Mouse (Mus musculus): ENCODE results near the gene Fbln5. TPM values are rescaled to one million over a fixed set of nuclear protein-coding genes. Genes with fewer than 3 reads are reported as not detected.

Fbln5 gene
- polyA plus RNA-seq, 1 experiment = 44.9 TPM

GRCm38 (mm10) chr12:101758698-101759097 lies 60.2 kb downstream of the Fbln5 start:
- Histone ChIP-seq H3K27me3 (ENCODE audit: control insufficient read depth, insufficient read depth, insufficient read length) (no peaks in the 10 kb centered on the region), H3K4me3 (no peak overlapping the region), H3K79me2 (ENCODE audit: control insufficient read depth, insufficient read depth) (no peaks in the 10 kb centered on the region), H3K36me3 (ENCODE audit: control insufficient read depth, insufficient read depth) (no peaks in the 10 kb centered on the region), H3K4me2 (ENCODE audit: low read depth) (no peak overlapping the region), H3ac (ENCODE audit: control insufficient read depth, insufficient read length) (no peak overlapping the region)
- no peak for TF ChIP-seq POLR2A (IDR thresholded peaks at IDR 0.05; ENCODE audit: insufficient read length, low read depth)
- no peak for TF ChIP-seq USF1 (IDR thresholded peaks at IDR 0.05; ENCODE audit: low read depth)
- no peak for TF ChIP-seq TCF3 (IDR thresholded peaks at IDR 0.05; ENCODE audit: insufficient read length, low read depth)
- TF ChIP-seq SRF (IDR thresholded peaks at IDR 0.05; ENCODE audit: control insufficient read depth, insufficient read length, low read depth) = no peak
- no peak for TF ChIP-seq REST (IDR thresholded peaks at IDR 0.05; ENCODE audit: insufficient read depth, insufficient read length)
- no peak for TF ChIP-seq MYOD1 (IDR thresholded peaks at IDR 0.05; ENCODE audit: control insufficient read depth in 1 of 3, insufficient read length in 2 of 3, low read depth in 2 of 3)
- TF ChIP-seq MYOG (IDR thresholded peaks at IDR 0.05; ENCODE audit: control insufficient read depth in 1 of 3, insufficient read depth in 1 of 3, insufficient read length in 2 of 3, low read depth in 2 of 3) = no peak
- TF ChIP-seq CEBPB (IDR thresholded peaks at IDR 0.05; ENCODE audit: insufficient read depth, poor library complexity, severe bottlenecking) = no peak
- no peak for TF ChIP-seq MAX (IDR thresholded peaks at IDR 0.05; ENCODE audit: low read depth)
- no peak for TF ChIP-seq POLR2AphosphoS2 (IDR thresholded peaks at IDR 0.05; ENCODE audit: insufficient read length, low read depth)

- H3K4me3 ChIP-seq = no peak overlapping the region
- no peaks in the 10 kb centered on the region for H3K27me3 ChIP-seq (ENCODE audit: control insufficient read depth, insufficient read depth, insufficient read length)
- H3K4me2 ChIP-seq (ENCODE audit: low read depth) = no peak overlapping the region
- TF ChIP-seq MAX (IDR thresholded peaks at IDR 0.05; ENCODE audit: low read depth) (no peak), TCF12 (IDR thresholded peaks at IDR 0.05; ENCODE audit: insufficient read depth, poor library complexity, severe bottlenecking) (no peak), POLR2A (IDR thresholded peaks at IDR 0.05; ENCODE audit: insufficient read length, low read depth) (no peak), USF1 (IDR thresholded peaks at IDR 0.05; ENCODE audit: low read depth) (no peak), MYOD1 (IDR thresholded peaks at IDR 0.05; ENCODE audit: control insufficient read depth in 1 of 3, insufficient read length in 2 of 3, low read depth in 2 of 3) (no peak), SRF (IDR thresholded peaks at IDR 0.05; ENCODE audit: control insufficient read depth, insufficient read length, low read depth) (no peak), CEBPB (IDR thresholded peaks at IDR 0.05; ENCODE audit: insufficient read depth, poor library complexity, severe bottlenecking) (no peak)
- H3K36me3 ChIP-seq (ENCODE audit: control insufficient read depth, insufficient read depth) = no peaks in the 10 kb centered on the region
- no peak overlapping the region for H3ac ChIP-seq (ENCODE audit: control insufficient read depth, insufficient read length)
- H3K79me2 ChIP-seq (ENCODE audit: control insufficient read depth, insufficient read depth) = no peaks in the 10 kb centered on the region
These were observed 76.5 kb downstream of the Fbln5 start for GRCm38 (mm10) chr12:101742375-101742774.

GRCm38 (mm10) chr12:101740486-101740885 lies 78.4 kb downstream of the Fbln5 start:
- H3K4me2 ChIP-seq (ENCODE audit: low read depth) = no peak overlapping the region
- no peak overlapping the region for H3K4me3 ChIP-seq
- no peaks in the 10 kb centered on the region for H3K36me3 ChIP-seq (ENCODE audit: control insufficient read depth, insufficient read depth)
- no peaks in the 10 kb centered on the region for H3K27me3 ChIP-seq (ENCODE audit: control insufficient read depth, insufficient read depth, insufficient read length)
- no peak for TF ChIP-seq TCF3 (IDR thresholded peaks at IDR 0.05; ENCODE audit: insufficient read length, low read depth)
- H3ac ChIP-seq (ENCODE audit: control insufficient read depth, insufficient read length) = no peak overlapping the region
- no peaks in the 10 kb centered on the region for H3K79me2 ChIP-seq (ENCODE audit: control insufficient read depth, insufficient read depth)

- no peaks in the 10 kb centered on the region for H3K79me2 ChIP-seq (ENCODE audit: control insufficient read depth, insufficient read depth)
- no peak for TF ChIP-seq MYOG (IDR thresholded peaks at IDR 0.05; ENCODE audit: control insufficient read depth in 1 of 3, insufficient read depth in 1 of 3, insufficient read length in 2 of 3, low read depth in 2 of 3)
- TF ChIP-seq E2F4 (IDR thresholded peaks at IDR 0.05; ENCODE audit: insufficient read depth) = no peak
- no peak for TF ChIP-seq POLR2AphosphoS2 (IDR thresholded peaks at IDR 0.05; ENCODE audit: insufficient read length, low read depth)
- TF ChIP-seq USF1 (IDR thresholded peaks at IDR 0.05; ENCODE audit: low read depth) = no peak
- TF ChIP-seq MYOD1 (IDR thresholded peaks at IDR 0.05; ENCODE audit: control insufficient read depth in 1 of 3, insufficient read length in 2 of 3, low read depth in 2 of 3) = no peak
- no peak for TF ChIP-seq CEBPB (IDR thresholded peaks at IDR 0.05; ENCODE audit: insufficient read depth, poor library complexity, severe bottlenecking)
- TF ChIP-seq REST (IDR thresholded peaks at IDR 0.05; ENCODE audit: insufficient read depth, insufficient read length) = no peak
- TF ChIP-seq POLR2A (IDR thresholded peaks at IDR 0.05; ENCODE audit: insufficient read length, low read depth) = no peak
- no peak for TF ChIP-seq TCF3 (IDR thresholded peaks at IDR 0.05; ENCODE audit: insufficient read length, low read depth)
- TF ChIP-seq TCF12 (IDR thresholded peaks at IDR 0.05; ENCODE audit: insufficient read depth, poor library complexity, severe bottlenecking) = no peak
- TF ChIP-seq SRF (IDR thresholded peaks at IDR 0.05; ENCODE audit: control insufficient read depth, insufficient read length, low read depth) = no peak
- TF ChIP-seq MAX (IDR thresholded peaks at IDR 0.05; ENCODE audit: low read depth) = no peak
- H3K27me3 ChIP-seq (ENCODE audit: control insufficient read depth, insufficient read depth, insufficient read length) = no peaks in the 10 kb centered on the region
- no peak overlapping the region for H3K4me3 ChIP-seq
- no peak overlapping the region for H3ac ChIP-seq (ENCODE audit: control insufficient read depth, insufficient read length)
- no peaks in the 10 kb centered on the region for H3K36me3 ChIP-seq (ENCODE audit: control insufficient read depth, insufficient read depth)
- no peak overlapping the region for H3K4me2 ChIP-seq (ENCODE audit: low read depth)
These were observed 78.8 kb downstream of the Fbln5 start for GRCm38 (mm10) chr12:101740045-101740444.

GRCm38 (mm10) chr12:101718755-101719150 lies 100.1 kb downstream of the Fbln5 start:
- peak overlapping the region; percentile 52 for H3K4me2 ChIP-seq (ENCODE audit: low read depth)
- no peaks in the 10 kb centered on the region for H3K79me2 ChIP-seq (ENCODE audit: control insufficient read depth, insufficient read depth)
- no peak overlapping the region for H3ac ChIP-seq (ENCODE audit: control insufficient read depth, insufficient read length)
- H3K36me3 ChIP-seq (ENCODE audit: control insufficient read depth, insufficient read depth) = no peaks in the 10 kb centered on the region
- peaks cover 10% of the 10 kb centered on the region for H3K27me3 ChIP-seq (ENCODE audit: control insufficient read depth, insufficient read depth, insufficient read length)
- TF ChIP-seq MYOD1 (IDR thresholded peaks at IDR 0.05; ENCODE audit: control insufficient read depth in 1 of 3, insufficient read length in 2 of 3, low read depth in 2 of 3) (no peak), SRF (IDR thresholded peaks at IDR 0.05; ENCODE audit: control insufficient read depth, insufficient read length, low read depth) (no peak), POLR2A (IDR thresholded peaks at IDR 0.05; ENCODE audit: insufficient read length, low read depth) (no peak), REST (IDR thresholded peaks at IDR 0.05; ENCODE audit: insufficient read depth, insufficient read length) (no peak), POLR2AphosphoS2 (IDR thresholded peaks at IDR 0.05; ENCODE audit: insufficient read length, low read depth) (no peak), E2F4 (IDR thresholded peaks at IDR 0.05; ENCODE audit: insufficient read depth) (no peak), TCF3 (IDR thresholded peaks at IDR 0.05; ENCODE audit: insufficient read length, low read depth) (no peak), CEBPB (IDR thresholded peaks at IDR 0.05; ENCODE audit: insufficient read depth, poor library complexity, severe bottlenecking) (no peak), MAX (IDR thresholded peaks at IDR 0.05; ENCODE audit: low read depth) (no peak), USF1 (IDR thresholded peaks at IDR 0.05; ENCODE audit: low read depth) (no peak), TCF12 (IDR thresholded peaks at IDR 0.05; ENCODE audit: insufficient read depth, poor library complexity, severe bottlenecking) (no peak), MYOG (IDR thresholded peaks at IDR 0.05; ENCODE audit: control insufficient read depth in 1 of 3, insufficient read depth in 1 of 3, insufficient read length in 2 of 3, low read depth in 2 of 3) (no peak)
- no peak overlapping the region for H3K4me3 ChIP-seq
